Mouse (Mus musculus) gastrocnemius, adult 2 months (tissue): ENCODE results near the gene Fosl1. TPM values are rescaled to one million over a fixed set of nuclear protein-coding genes. Genes with fewer than 3 reads are reported as not detected.

Source experiments
- DNase-seq: peaks from one replicate; pipeline ENCODE4 v3.0.0; 2022
- H3K27ac ChIP-seq: fragments of 200-600 bp; 2 replicates; pipeline ENCODE4 v1.8.1; 2022; ENCODE audit warnings: mild to moderate bottlenecking
- H3K4me3 ChIP-seq: fragments of 200-600 bp; 2 replicates; pipeline ENCODE4 v1.8.1; 2022; ENCODE audit warnings: mild to moderate bottlenecking, moderate library complexity
- CTCF ChIP-seq: fragments of 200-600 bp; IDR thresholded peaks from 2 replicates; pipeline ENCODE4 v1.8.1; 2022; ENCODE audit warnings: antibody characterized with exemption, mild to moderate bottlenecking, moderate library complexity
- intact Hi-C: fragments of 180-260 bp; cut with DNase I; formaldehyde crosslinking; loops from one replicate; pipeline ENCODE4 v1.15.1; 2025
- total RNA-seq, 2 experiments: library from RNA; stranded (reverse); gene quantifications; 2 replicates each; pipeline ENCODE4 v1.2.3; 2021

The Fosl1 gene
- total RNA-seq, 2 experiments from 2014 or later, result not detected

- no peak overlapping the region for H3K4me3 ChIP-seq
- H3K27ac ChIP-seq, result peak overlapping the region; percentile 66
- intact Hi-C loops, result no loop called here
- DNase-seq, result no peak
- TF ChIP-seq CTCF, result peak; percentile 68
These were observed 19.3 kb upstream of the Fosl1 start for GRCm38 (mm10) chr19:5428083-5428482.

GRCm38 (mm10) chr19:5429219-5429618 lies 18.1 kb upstream of the Fosl1 start:
- intact Hi-C loops, result no loop called here
- H3K27ac ChIP-seq, result peak overlapping the region; percentile 52
- H3K4me3 ChIP-seq, result no peak overlapping the region
- TF ChIP-seq CTCF, result no peak
- no peak for DNase-seq

- no peak overlapping the region for H3K4me3 ChIP-seq
- peak overlapping the region; percentile 52 for H3K27ac ChIP-seq
- peak; percentile 94 for DNase-seq
- intact Hi-C loops, result no loop called here
- no peak for TF ChIP-seq CTCF
These were observed 17.5 kb upstream of the Fosl1 start for GRCm38 (mm10) chr19:5429806-5430205.

- DNase-seq, result no peak
- Histone ChIP-seq H3K4me3 (no peak overlapping the region), H3K27ac (peak overlapping the region; percentile 52)
- no peak for TF ChIP-seq CTCF
- intact Hi-C loops, result no loop called here
These were observed 16.9 kb upstream of the Fosl1 start for GRCm38 (mm10) chr19:5430408-5430807.

- no peak overlapping the region for H3K4me3 ChIP-seq
- H3K27ac ChIP-seq, result peak overlapping the region; percentile 71
- TF ChIP-seq CTCF, result no peak
- intact Hi-C loops, result no loop called here
- DNase-seq, result peak; percentile 59
These were observed 15.4 kb upstream of the Fosl1 start for GRCm38 (mm10) chr19:5431911-5432464.

GRCm38 (mm10) chr19:5432992-5433852 lies 14.1 kb upstream of the Fosl1 start:
- DNase-seq, result peak; percentile 64
- intact Hi-C loops, result no loop called here
- Histone ChIP-seq H3K4me3 (peak overlapping the region; percentile 66), H3K27ac (peak overlapping the region; percentile 75)
- TF ChIP-seq CTCF, result peak; percentile 56

GRCm38 (mm10) chr19:5433951-5434350 lies 13.4 kb upstream of the Fosl1 start:
- DNase-seq, result no peak
- intact Hi-C loops, result no loop called here
- no peak overlapping the region for H3K4me3 ChIP-seq
- peak overlapping the region; percentile 75 for H3K27ac ChIP-seq
- no peak for TF ChIP-seq CTCF

GRCm38 (mm10) chr19:5444371-5444908 lies 2.9 kb upstream of the Fosl1 start:
- no peak for DNase-seq
- H3K4me3 ChIP-seq, result no peak overlapping the region
- intact Hi-C loops, result no loop called here
- no peak overlapping the region for H3K27ac ChIP-seq
- no peak for TF ChIP-seq CTCF

- no peak overlapping the region for H3K4me3 ChIP-seq
- intact Hi-C loops, result no loop called here
- no peak for DNase-seq
- H3K27ac ChIP-seq, result no peak overlapping the region
- TF ChIP-seq CTCF, result no peak
These were observed 2.4 kb upstream of the Fosl1 start for GRCm38 (mm10) chr19:5444954-5445353.

GRCm38 (mm10) chr19:5445747-5446146 lies 1.6 kb upstream of the Fosl1 start:
- Histone ChIP-seq H3K27ac (no peak overlapping the region), H3K4me3 (no peak overlapping the region)
- no peak for DNase-seq
- intact Hi-C loops, result no loop called here
- TF ChIP-seq CTCF, result no peak

GRCm38 (mm10) chr19:5448354-5449150 lies 1.2 kb downstream of the Fosl1 start:
- DNase-seq, result peak; percentile 43
- TF ChIP-seq CTCF, result no peak
- H3K27ac ChIP-seq, result no peak overlapping the region
- H3K4me3 ChIP-seq, result peak overlapping the region; percentile 70
- intact Hi-C loops, result no loop called here

GRCm38 (mm10) chr19:5449673-5450072 lies 2.3 kb downstream of the Fosl1 start:
- intact Hi-C loops, result no loop called here
- H3K4me3 ChIP-seq, result no peak overlapping the region
- no peak for TF ChIP-seq CTCF
- no peak overlapping the region for H3K27ac ChIP-seq
- no peak for DNase-seq

- intact Hi-C loops, result no loop called here
- H3K4me3 ChIP-seq, result no peak overlapping the region
- H3K27ac ChIP-seq, result no peak overlapping the region
- DNase-seq, result no peak
- TF ChIP-seq CTCF, result no peak
These were observed 4.4 kb downstream of the Fosl1 start for GRCm38 (mm10) chr19:5451766-5452165.
